Mouse (Mus musculus): Measurements from ENCODE around the gene Nceh1. TPM values are rescaled to one million over a fixed set of nuclear protein-coding genes. Genes with fewer than 3 reads are reported as not detected.
"Not testable (repeated sequence)": the region's sequence is repeated elsewhere in the genome, so short reads cannot be mapped to it uniquely, and the experiment has no call there.

Gene Nceh1
- total RNA-seq, 2 experiments from 2014 or later, result 32.7 to 33.9 TPM

DNA sequence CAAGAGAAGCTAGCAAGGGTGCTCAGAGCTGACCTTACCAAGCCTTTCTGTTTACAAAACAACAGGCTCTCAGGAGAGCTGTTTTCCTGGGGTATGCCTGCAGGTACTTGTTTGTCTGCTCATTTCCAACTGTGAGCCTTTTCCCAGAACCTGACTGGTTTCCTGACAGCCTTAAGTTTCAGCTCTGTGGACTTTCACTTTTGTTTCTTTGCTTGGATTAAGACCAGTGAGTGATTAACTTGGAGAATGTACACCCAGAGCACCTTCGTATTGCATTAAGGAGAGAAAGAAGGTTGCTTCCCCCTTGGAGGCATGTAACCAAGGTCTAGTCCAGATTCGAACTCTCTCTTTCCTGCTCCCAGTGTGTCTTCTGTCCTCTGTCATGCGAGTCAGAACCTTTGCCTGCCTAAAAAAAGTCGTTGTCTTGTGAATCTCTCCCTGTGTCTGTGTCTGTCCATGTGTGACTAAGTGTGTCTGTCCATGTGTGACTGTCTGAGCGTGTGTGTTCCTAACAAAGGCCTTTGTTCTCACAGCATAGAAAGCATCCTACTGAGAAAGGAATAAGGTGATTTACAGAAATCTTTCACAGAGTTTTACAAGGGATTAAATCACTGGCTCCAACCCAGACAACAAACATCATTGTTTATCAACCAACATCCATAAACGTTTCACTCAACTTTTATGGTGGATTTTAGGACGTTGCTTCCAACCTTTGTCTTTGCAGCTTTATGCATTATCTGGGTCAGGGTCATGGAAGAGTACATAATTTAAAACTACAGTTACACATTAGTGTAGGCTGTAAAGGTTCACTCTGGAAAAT lies 90.4 kb downstream of the Nceh1 start:
- no peak for ATAC-seq (ENCODE audit: poor library complexity, severe bottlenecking)

- not testable (repeated sequence) for ATAC-seq (ENCODE audit: poor library complexity, severe bottlenecking)
These were observed 96.6 kb downstream of the Nceh1 start for GRCm38 (mm10) chr3:27279286-27279925.

GRCm38 (mm10) chr3:27280280-27280749 lies 97.5 kb downstream of the Nceh1 start:
- peak; percentile 25; the same call in 1 of the 2 replicates for ATAC-seq (ENCODE audit: poor library complexity, severe bottlenecking)

GRCm38 (mm10) chr3:27283071-27283713 lies 100.4 kb downstream of the Nceh1 start:
- 0 out of 2 replicates have a peak, but pooled peaks have one; percentile 43 for ATAC-seq (ENCODE audit: poor library complexity, severe bottlenecking)

DNA sequence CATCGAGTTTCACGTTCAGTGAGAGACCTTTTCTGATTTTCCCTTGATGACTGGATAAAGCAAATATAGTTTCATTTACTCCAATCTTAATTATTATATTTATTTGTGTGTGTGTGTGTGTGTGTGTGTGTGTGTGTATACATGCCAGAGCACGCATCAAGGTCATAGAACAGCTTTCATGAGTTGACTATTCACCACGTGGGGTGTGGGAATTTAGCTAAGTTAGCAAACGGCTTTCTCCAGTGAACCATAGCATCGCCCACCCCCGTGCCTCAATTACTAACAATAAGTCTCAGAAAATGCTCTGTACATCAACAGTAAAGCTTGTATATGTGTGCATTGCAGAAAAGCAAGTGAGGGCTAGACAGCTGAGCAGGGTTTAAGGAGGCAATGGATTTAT lies 101.0 kb downstream of the Nceh1 start:
- no peak for ATAC-seq (ENCODE audit: poor library complexity, severe bottlenecking)

- no peak for ATAC-seq (ENCODE audit: poor library complexity, severe bottlenecking)
These were observed 101.5 kb downstream of the Nceh1 start for GRCm38 (mm10) chr3:27284227-27284626.

DNA sequence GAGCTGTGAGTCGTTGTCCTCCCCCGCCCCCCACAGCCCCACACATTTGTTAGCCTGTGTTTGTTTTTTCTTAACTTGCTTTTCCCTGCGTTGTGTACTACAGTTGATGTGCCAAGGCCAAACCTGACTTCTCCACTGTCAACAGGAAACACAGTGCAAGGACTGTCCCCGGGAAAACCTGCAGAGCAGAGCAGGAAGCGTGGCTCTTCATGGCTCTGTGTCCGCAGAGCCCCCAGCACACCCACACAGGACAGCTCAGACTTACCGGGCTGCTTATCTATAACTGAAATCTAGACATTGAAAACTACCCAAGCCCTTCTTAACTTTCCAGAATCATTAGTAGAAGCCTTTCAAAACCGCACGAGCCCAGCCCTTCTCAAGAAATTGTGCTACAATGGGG lies 102.3 kb downstream of the Nceh1 start:
- no peak for ATAC-seq (ENCODE audit: poor library complexity, severe bottlenecking)

DNA sequence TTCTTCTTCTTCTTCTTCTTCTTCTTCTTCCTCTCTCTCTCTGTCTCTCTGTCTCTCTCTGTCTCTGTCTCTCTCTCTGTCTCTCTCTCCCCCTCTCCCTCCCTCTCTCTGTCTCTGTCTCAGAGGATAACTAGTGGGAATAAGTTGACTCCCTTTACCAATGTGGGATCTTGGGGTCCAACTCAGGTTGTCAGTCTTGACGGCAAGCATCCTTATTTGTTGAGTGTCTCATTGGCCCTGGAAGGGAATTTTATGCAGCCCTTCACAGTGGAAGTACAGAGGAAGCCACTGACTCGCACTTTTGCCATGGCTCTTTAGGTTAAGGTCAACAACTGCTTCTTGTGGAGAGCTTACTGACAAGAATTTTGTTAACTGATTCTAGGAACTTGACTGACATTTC lies 105.5 kb downstream of the Nceh1 start:
- no peak for ATAC-seq (ENCODE audit: poor library complexity, severe bottlenecking)

- ATAC-seq (ENCODE audit: poor library complexity, severe bottlenecking), result no peak
These were observed 106.1 kb downstream of the Nceh1 start for GRCm38 (mm10) chr3:27288909-27289308.

DNA sequence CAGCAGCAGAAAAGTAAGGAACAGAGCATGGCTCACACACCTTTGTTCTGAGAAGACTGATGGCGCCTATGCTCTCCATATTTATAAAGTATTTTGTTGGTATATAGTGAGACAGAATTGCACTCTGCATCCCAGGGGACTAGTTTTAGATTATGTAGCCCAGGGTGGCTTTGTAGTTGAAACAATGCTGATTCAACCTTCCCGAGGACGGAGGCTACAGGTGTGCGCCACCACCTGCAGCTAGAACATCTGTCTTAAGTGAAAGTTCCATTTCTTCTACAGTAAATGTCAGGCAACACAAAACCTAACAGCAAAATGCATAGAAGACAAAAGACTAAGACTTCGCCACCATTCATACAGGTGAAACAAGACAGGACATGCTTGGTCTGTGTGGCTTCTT lies 107.5 kb downstream of the Nceh1 start:
- no peak for ATAC-seq (ENCODE audit: poor library complexity, severe bottlenecking)

- peak; percentile 92 for ATAC-seq (ENCODE audit: poor library complexity, severe bottlenecking)
These were observed 108.2 kb downstream of the Nceh1 start for GRCm38 (mm10) chr3:27290945-27291344.

- peak; percentile 90 for ATAC-seq (ENCODE audit: poor library complexity, severe bottlenecking)
These were observed 108.6 kb downstream of the Nceh1 start for GRCm38 (mm10) chr3:27291411-27291810.

DNA sequence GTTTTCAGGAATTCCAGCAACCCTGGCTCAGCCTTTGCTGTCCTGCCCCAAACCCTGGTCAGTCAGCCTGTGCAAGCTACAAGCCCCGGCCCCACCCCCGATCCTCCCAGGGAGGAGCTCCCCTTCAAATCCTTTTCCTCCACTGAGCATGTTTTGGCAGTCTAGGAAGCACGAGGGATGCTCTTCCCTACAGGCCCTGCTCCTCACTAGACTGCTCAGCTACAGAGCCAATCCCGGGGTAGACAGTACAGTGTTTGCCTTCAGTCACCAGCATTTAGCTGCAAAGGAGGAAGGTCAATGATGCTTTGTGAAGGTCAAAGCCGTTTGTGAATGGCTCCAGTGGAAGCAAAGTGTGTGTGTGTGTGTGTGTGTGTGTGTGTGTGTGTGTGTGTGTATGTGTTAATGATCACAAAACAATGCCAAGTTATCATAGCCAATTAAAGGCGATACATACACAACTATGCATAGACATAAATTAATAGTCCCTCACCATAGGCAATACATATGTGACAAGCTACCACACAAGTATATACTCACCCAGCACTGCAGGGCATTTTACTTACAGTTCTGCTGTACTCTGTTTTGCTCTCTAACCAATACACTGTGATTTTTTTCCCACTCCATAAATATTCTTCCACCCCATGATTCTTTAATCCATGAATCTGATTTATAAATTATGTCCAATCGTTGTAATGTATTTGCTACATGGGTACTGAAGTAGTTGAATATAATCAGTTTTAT lies 111.0 kb downstream of the Nceh1 start:
- ATAC-seq (ENCODE audit: poor library complexity, severe bottlenecking), result no peak

- no peak for ATAC-seq (ENCODE audit: poor library complexity, severe bottlenecking)
These were observed 117.7 kb downstream of the Nceh1 start for GRCm38 (mm10) chr3:27300451-27300850.

- peak; percentile 63; the same call in 1 of the 2 replicates for ATAC-seq (ENCODE audit: poor library complexity, severe bottlenecking)
These were observed 119.7 kb downstream of the Nceh1 start for GRCm38 (mm10) chr3:27302339-27303022.

DNA sequence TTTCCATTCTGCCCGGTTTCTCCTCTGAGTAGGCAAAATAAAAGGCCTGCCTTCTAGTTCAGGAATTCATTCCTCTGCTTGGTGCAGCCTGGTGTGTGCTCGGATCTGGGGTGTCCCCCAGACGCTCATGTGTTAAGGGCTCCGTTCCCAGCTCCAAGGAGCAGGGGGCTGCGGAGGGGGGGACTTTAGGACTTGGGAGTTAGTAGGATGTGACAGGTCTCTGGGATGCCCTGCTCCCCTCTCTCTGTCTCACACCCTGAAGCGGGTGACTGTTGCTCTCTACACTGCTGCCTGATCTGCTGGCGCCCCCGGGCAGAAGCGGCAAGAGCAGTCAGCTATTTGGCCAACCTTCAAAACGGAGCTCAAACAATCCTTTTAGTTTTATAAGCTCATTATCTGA lies 124.0 kb downstream of the Nceh1 start:
- no peak for ATAC-seq (ENCODE audit: poor library complexity, severe bottlenecking)

- ATAC-seq (ENCODE audit: poor library complexity, severe bottlenecking), result no peak
These were observed 128.2 kb downstream of the Nceh1 start for GRCm38 (mm10) chr3:27310973-27311372.

DNA sequence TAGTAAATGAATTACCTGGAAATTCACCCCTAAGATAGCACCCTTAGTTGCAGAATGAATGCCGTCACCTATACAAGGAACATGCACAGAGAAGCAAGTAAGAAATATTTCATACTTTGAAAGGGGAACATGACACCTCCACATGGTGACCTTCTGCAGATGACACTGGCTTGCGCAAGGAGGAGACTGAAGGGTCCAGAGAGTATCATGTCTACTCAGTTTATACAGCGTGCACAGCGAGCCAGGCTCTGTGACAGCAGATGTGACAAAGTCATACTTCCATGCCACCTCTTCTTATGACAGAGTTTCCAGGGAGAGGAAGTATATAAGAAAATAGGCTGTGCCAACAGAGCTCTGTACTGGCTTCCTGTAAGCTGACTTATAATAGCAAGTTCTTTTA lies 128.7 kb downstream of the Nceh1 start:
- ATAC-seq (ENCODE audit: poor library complexity, severe bottlenecking), result no peak

GRCm38 (mm10) chr3:27314506-27315164 lies 131.9 kb downstream of the Nceh1 start:
- no peak for ATAC-seq (ENCODE audit: poor library complexity, severe bottlenecking)
